Mouse (Mus musculus) adrenal gland, postnatal 4 days (tissue): ENCODE measurements around the gene Skint1. TPM values are rescaled to one million over a fixed set of nuclear protein-coding genes. Genes with fewer than 3 reads are reported as not detected.
"Not testable (repeated sequence)": the region's sequence is repeated elsewhere in the genome, so short reads cannot be mapped to it uniquely, and the experiment has no call there.

Experiments used
- DNase-seq, 2 experiments: peaks; one replicate each; pipeline ENCODE4 v3.0.0; 2021 to 2022; ENCODE audit warnings: low spot score in 2 of 2, mixed read lengths in 2 of 2
- long read RNA-seq, 2 experiments: library from polyadenylated mRNA; stranded (forward); transcript quantifications; one replicate each; pipeline ENCODE4 v2.0.0; 2021
- total RNA-seq, 2 experiments: library from RNA; stranded (reverse); gene quantifications; 2 replicates each; pipeline ENCODE4 v1.2.3; 2021

Gene Skint1
- not detected for total RNA-seq
- long read RNA-seq, experiment 1, result 0 reads
- long read RNA-seq, experiment 2, result 0 reads

DNA sequence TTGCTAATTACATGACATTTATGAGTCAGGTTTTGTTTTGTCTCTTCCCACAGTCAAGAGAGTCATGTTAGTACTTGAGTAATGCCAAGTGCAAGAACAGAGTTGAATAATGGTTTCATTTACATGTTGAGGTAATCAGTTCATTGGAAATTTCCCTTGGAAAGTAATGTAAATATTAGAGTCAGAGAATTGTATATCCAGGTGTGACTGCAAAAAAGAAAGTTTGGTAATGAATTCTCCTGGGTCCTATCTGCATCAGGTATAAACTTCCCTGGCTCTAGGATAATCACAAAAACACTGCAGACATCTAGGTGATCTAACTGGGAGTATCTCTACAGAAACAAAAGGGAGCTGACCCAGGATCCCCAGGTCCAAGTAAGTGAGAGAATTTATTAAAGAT is at the start of gene Skint1:
TSS of gene Skint1 (plus strand) at position 301 of the 400 bp plus-strand sequence.
- DNase-seq, result no peak

DNA sequence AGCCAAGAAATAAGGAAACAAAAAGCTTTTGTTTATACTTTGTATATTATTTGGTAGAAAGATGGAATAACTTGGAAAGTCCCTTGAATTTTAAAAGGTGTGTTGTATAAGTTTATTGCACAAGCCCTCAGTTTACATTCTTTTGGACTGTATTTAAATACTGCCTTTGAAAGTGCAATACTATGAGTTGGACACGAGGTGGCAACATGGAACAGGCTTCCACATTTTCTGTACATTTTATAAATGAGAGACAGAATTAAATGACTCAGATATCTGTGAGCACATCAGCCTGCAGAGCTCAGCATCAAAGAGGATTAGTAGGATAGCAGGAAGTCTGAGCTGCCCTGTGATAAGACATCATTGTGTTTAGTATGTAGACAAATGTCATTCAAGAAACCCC is 44.8 kb upstream of the Skint1 start:
- no peak for DNase-seq

GRCm38 (mm10) chr4:111963241-111963640 is 42.8 kb upstream of the Skint1 start:
- DNase-seq, result not testable (repeated sequence)

GRCm38 (mm10) chr4:111963669-111964068 is 42.4 kb upstream of the Skint1 start:
- DNase-seq, result no peak

GRCm38 (mm10) chr4:111972623-111973022 is 33.4 kb upstream of the Skint1 start, which contains the start of gene Skint7:
TSS of gene Skint7 (plus strand) at chr4:111972923.
- no peak for DNase-seq

GRCm38 (mm10) chr4:112071716-112072115 is 65.6 kb downstream of the Skint1 start, which contains the start of gene Skint4:
TSS of gene Skint4 (plus strand) at chr4:112072016.
- DNase-seq, result no peak

Other genes with a start within 250 kb of the Skint1 start
- 1 to 10 TPM in 1 of 2 experiments, not detected in 1; 2.4 TPM for gene Slc5a9, start 103.4 kb upstream of the Skint1 start, total RNA-seq
- gene Skint8, start 86.9 kb upstream of the Skint1 start, total RNA-seq, result not detected
- not detected for gene Skint7, start 33.3 kb upstream of the Skint1 start, total RNA-seq
- not detected for gene Skint4, start 65.7 kb downstream of the Skint1 start, total RNA-seq
- not detected for gene Skint3, start 226.0 kb downstream of the Skint1 start, total RNA-seq